Mouse (Mus musculus) layer of hippocampus, adult 8-10 months (tissue): ENCODE measurements around the gene Mapkapk3. TPM values are rescaled to one million over a fixed set of nuclear protein-coding genes. Genes with fewer than 3 reads are reported as not detected.

ENCODE experiments used
- DNase-seq, 2 experiments: peaks; one replicate each; pipeline ENCODE4 v3.0.0; 2022; ENCODE audit warnings: low spot score in 2 of 2
- total RNA-seq, 4 experiments: library from RNA; stranded (reverse); gene quantifications; 2 replicates each; pipeline ENCODE4 v1.2.4; 2022

Mapkapk3 gene
- total RNA-seq, 4 experiments from 2014 or later, result 1.9 to 5.1 (median 3.4) TPM

DNA sequence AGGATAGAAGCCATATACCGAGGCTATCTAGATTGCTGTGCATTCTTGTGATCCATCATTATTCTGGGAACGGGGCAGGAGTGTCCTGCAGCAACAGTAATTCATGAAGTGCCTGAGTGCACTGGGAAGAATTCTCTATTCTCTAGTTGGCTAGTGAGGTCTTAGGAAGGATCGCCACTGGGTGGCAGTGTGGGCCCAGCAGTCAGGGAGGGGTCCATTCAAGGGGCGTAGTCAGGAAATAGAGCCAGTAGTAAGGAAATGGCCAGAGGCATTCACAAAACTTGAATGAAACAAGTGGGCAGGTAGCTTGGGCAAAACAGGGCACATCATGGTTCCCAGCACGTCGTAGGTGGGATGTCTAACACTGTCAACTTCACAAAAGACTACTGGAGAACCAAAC lies 4.6 kb upstream of the Mapkapk3 start:
- peak; percentile 36 to 54 for DNase-seq

DNA sequence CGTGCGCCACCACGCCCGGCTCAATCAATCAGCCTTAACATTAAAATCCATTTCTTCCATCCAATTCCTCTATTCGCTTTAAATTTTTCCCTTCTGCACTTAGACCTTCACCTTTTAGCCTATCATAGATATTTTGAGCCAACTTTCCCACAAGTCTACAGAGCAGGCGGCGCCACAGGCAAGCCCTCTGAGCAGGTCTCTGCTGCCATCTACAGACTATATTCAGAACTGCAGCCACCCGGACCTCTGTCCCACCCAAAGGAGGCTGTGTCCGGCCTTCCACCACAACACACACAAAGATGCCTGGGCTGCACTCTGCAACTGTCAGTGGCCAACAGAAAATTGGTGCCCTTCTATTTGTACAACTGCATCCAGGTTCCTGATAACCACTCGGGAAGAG lies 1.2 kb upstream of the Mapkapk3 start:
- peak; percentile 45 to 82 for DNase-seq

DNA sequence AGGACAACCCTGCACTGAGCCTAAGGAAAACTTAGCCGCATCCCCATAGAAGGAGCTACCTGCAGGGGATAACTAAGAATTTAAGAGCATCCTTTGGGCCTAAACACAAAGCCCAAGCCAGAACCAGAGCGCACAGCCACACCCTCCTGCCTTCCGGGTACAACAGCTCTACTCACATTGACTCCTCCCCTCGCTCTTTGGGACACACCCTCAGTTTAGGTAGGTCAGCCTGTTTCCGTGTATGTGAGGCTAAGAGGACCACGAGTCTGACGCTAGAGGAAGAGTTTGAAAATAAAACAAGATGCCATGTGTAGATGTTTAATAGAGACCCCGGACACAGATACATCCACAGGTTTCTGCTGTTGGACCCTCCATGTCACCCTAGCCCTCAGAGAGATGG lies 966 bp downstream of the Mapkapk3 start:
- no peak for DNase-seq

DNA sequence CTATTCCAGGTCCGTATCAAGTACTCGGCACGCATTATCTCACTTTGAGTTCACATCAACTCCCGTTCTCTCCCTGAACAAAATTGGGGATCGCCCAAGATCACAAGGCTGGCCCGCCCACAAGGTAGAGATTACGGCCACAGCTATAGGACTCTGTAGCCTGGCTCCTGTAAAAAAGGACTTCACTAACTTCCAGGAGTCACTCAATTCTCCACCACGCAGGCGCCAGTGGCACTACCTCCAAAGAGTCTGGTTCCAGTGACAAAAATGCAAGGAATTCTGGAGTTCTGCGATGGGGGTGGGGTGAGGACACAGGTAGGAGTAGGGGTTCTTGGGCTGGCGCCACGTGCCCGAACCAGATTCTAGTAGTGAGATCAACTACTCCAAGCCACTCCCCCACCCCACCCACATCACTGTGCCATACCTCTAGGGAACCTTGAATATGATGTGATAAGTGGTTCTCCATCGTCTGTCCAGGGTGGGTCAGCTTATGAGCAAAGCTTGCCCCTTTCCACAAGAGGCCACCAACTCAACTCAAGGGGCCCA lies 1.5 kb downstream of the Mapkapk3 start:
- no peak for DNase-seq

DNA sequence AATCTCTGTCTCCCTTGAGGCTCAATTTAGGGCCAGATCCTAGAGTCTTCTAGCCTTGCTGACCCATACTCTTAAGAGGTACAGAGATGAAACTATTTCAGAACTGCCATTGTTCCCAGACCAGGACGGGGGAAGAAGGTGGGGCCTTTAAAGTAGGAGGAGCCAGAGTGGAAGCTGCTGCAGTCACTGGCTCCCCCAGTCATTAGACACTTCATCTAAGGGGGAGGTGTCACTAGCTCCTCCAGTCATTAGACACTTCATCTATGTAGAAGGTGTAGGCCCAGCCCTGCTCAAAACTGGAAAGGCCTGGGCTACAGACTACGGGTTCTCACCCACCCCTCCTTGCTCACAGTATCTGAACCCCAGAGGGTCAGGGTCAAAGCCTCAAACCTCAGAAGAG lies 2.4 kb downstream of the Mapkapk3 start:
- DNase-seq, result no peak

DNA sequence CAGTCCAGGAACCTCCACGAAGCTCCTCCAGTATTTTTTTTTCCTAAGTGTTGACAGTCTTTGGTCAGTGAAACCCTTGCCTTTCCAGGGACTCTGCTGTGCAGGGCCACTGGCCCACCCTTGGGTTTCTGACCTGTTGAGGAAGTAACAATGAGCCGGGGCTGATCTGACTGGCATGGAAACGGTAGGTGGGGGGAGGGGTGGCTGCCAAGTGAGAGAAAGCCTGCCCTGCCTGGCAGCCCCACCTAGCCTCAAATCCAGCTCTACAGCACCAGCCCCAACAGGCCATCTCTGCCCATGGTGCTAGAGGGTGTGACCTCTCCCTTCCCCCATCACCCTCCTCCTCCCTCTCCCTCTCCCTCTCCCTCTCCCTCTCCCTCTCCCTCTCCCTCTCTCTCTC lies 4.7 kb downstream of the Mapkapk3 start:
- DNase-seq, result no peak

DNA sequence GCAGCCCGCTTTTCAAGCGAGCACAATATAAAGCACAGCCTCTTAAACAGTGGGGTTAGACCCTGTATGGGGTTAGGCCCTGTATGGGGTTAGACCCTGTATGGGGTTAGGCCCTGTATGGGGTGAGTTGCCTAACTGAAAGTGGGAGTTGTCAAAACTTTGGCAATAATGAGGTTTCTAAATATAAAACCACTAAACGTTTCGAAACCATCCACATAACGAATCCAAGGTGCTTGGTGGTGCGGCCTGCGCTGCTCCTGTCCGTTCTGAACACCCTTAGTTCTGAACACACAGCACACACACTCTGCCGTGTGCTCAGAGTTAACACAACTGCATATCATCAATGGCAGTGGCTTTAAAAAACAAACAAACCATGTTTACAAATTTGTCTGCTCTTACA lies 6.7 kb downstream of the Mapkapk3 start:
- no peak for DNase-seq

DNA sequence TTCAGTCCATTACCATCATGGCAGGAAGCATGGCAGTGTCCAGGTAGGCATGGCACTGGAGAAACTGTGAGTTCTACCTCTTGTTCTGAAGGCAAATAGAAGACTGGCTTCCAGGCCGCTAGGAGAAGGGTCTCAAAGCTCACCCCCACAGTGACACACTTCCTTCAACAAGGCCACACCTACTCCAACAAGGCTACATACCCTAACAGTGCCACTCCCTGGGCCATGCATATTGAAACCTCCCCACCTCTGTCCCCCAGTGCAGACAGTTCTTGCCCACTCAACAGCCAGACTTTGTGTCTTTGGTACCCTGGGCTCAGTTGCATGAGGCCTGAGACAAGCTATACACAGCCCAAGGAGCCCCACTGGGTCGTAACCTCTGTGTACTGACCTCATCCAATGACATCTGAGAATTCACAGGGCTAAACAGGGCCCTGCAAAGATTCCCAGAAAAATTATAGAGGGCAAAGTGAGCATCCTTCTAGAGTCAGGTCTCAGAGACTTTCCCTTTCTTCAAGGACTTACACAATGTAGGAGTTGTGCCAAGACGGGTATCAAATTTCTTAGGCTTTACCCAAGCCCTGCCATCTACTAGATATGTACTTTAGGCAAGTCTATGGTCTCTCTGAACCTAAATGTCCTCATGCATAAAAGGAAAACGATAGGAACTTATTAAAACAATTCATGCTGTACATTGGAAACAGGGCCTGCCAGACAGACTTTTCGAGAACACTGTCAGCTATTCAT lies 8.3 kb downstream of the Mapkapk3 start:
- DNase-seq, result no peak

DNA sequence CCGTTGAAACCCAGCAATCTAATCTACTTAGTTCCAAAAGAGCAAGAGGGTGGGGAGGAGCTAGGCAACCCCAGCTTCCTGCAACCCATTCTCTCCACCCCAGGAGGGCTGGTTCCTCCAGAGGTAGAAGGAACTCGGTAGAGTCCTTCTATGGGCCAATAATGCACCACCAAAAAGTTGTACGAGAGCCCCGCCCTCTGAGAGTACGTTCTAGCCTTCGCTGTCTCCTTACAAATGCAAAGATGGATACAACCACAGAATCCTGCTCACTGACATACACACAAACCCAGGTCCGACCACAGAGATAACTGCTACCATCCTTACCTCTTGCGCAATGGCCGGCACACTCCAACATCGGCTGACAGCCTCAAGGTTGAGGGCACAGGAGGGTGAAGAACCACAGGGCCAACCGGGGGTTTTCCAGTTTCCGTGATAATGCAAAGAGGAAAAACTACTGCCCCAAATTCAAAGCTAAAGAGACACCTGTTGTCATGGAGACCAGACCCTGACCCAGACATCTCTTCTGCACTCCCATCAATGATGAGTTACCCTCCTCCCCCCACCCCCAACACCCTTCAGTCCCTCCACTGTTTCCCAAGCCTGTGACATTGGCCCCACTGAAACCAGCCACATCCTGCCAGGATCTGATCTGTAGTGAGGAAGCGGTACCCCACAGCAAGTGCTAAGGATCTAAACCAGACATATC lies 9.2 kb downstream of the Mapkapk3 start:
- DNase-seq, result no peak

DNA sequence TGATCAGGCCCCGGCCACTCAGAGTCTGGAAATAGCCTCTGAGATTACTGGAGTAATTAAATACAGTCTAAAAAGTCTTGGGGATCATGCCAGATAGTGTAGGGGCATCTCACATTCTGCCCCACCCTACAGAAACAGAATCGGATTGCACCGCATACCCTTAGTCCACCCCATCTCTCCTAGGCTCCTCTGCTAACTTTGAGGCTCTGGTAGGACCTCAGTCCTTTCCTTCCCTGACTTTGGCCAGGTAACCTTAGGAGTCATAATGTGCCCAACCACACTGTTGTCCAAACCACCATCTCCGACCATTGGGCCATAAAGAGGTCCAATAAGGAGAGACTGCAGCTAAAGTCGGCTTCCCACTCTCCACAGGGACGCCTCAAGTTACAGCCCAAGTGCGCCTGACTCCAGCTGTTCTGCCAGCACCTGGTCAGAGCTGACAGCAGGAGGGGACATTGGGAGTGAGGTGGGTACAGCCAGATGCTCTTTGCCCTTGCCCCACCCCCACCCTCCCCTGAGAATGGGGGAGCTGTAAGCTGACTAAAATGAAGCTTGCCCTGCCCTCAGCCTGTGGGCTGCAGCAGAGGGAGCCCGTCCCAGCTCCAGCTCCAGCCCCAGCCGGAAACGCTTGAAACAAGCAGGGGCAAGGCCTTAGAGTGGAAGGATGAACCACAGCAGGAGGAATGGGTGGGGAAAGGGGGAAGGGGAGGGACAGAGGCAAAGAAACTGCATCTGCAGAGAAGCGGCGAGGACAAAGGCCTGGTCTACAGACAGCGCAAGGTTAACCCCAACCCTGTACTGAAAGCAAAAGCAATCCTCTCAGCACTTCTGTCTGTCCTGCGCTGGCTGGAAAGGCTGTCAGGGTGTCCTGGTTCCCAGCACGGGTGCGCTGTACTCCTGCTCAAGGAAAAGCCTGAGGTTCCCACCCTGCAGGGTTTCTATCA lies 10.0 kb downstream of the Mapkapk3 start:
- DNase-seq, result no peak

DNA sequence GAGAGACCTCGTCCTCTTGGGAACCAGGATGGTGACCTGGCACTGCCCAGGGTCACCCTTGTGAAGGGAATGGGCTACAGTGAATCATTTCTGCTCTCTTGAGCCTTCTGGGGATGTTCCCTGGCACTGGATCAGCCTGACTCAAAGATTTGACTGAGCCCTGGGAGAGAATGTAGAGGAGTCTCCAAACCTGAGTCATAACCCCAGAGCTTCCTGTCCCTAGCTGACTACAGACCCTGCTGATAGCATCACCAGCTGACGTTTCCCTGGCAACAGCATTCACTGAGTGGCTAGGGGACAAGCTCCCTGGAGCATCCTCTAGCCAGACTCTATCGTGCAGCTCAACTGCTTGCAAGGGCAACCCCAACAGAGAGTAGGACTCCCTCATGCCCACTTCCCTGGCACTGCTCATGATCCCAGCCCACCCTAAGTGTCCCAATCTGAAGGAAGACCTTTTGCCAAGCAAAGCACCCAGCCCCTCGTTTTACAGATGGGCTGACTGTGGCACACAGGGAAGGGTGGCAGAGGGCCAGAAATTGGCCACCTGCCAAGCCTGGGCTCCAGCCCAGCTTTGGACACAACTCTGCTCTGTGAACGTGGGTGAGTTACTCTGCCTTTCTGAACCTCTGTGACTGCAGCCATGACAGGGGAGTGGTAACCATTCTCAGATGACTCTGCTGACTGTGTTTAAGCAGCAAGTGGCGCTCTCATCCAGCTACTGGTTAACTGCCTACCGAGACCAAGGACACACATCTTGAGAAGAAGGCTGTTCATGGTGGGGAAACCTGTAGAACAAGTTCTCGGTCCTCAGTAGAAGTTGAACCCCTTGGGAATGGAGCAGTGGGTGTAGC lies 10.9 kb downstream of the Mapkapk3 start:
- no peak for DNase-seq

DNA sequence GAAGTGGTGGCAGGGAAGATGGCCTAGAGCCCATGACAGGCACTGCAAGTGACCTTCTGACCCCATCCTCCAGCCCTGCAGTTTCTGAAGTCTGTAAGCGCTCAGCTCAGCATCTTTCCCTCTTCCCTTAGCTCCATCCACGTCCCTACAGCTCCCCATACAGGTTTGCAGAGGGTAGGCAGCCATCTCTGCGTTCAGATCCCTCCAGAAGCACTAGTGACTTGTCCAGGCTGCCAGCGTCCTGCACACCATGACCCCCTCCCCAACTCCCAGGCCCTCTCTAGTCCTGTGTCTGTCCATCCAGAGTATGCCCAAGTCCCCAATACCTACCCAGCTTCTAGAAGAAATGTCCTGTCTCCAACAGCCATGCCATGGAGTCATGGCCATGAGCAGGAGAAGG lies 11.6 kb downstream of the Mapkapk3 start:
- no peak for DNase-seq

DNA sequence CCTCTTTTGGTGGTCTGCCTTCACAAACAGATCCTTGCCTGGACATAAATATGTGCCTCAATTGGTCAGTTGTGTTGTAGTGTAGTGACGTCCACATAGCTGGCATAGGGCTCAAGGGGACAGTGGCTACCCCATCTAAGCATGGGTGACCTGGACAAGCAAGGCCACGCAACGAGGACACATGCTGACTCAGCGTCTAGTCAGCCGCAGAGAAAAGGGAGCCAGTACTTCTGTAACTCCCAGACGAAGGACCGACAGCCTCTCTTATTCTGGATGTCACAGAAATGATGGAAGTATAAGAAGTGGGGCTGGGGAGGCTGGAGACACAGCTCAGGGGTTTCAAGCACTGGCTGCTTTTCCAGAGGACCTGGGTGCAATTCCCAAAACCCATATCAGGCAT lies 12.1 kb downstream of the Mapkapk3 start:
- no peak for DNase-seq

DNA sequence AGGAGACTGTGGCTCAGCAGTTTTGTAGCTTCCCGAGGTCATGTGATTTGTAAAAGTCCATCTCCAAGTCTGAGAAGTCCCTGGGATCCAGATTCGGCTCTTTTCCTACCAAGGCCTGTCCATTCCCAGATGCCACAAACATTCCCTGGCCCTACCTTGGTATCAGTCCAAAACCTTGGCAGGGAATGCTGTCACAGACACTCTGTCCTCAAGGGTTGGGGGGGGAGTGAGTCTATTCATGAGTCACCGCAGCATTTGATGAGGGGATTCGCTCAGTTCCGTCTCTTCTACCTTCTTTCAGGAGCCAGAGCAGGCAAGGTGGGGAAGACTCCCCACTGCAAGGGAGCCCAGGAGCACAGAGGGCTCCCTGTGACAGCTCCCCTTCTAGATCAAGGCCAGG lies 14.0 kb downstream of the Mapkapk3 start:
- no peak for DNase-seq

DNA sequence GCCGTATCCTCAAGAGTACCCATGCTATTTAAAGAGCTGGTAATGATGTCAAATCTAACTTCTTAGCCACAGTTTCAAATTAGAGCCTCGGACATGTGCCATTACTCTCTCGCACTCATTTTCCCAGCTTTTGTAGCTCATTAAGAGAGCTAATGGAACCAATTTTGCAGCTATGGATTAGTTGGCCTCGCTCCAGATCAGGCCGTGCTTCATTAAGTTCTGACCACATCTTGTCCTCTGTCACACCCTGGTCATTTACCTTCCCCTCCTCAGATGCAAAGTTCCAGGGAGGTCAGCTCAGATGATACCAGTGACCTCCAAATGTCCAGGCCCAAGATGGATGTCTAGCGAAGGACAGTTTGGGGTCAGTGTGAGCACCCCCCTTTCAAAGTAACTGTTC lies 14.9 kb downstream of the Mapkapk3 start:
- no peak for DNase-seq

DNA sequence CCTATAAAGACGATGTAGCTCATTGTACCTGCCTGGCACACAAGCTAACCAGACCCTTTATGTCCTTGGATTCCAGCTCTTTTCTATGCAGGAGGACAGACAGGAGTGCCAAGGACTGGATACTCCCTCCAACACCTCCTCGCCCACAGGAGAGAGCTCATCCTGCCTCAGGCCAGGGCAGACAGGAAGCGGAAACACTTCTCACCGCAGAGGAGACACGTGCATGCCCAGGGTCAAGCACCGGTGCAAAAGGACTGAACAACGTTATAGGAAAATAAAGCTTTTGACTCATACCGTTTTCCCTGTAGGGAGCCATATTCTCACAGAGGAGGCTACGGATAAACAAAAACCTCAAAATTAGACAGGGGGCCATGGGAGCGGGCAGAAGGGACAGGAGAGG lies 16.5 kb downstream of the Mapkapk3 start:
- no peak for DNase-seq

DNA sequence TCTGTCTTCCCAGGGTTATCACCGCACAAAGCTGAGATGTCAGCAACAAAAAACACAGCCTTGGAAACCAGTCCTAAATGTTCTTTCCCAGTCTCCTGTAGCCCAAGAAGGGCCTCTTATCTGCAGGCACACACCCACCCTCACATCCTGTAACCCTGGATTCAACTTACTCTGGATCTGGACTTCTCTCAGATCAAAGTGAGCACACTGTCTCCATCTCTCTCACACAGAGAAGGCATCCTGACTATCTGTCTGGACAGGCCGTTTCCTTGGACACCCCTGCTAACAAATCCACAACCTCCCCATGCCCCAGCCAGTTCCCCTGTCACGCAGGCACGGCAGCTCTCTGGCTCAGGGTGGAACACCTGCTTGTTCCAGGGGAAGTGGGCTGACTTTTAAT lies 17.4 kb downstream of the Mapkapk3 start:
- no peak for DNase-seq

DNA sequence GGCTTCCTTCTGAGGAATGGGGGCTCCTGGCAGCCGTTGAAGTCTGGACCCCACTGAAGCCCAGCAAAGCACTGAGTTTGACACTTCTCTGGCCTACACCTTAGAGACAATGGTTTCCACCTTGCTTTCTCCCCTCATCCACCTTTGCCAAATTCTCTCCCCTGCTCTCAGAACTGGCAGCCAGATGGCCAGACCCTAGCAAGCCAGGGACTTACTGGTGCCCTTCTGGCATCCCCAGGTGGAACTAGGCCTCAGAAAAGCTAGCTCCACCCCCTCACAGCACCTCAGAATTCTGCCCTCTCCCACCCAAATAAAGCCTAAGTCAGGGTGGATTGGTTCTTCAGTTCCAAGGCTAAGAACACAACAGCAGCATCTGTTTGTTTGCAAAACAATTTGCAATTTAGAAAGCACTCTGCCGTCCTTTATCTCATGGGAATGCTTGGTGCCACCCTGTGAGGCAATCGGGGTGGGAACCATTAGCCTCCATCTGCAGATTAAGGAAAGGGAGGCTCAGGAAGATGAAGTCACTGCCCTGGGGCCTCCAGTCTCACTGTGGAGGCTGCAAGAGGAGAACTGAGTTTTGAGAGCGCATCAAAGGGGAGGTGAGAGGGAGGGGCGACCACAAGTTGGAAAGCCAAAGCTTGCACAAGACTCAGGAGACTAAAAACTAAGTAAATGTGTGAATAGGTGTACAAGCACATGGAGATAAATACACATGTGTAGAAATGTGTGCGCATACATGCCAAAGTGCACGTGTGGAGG lies 18.3 kb downstream of the Mapkapk3 start:
- DNase-seq, result no peak

DNA sequence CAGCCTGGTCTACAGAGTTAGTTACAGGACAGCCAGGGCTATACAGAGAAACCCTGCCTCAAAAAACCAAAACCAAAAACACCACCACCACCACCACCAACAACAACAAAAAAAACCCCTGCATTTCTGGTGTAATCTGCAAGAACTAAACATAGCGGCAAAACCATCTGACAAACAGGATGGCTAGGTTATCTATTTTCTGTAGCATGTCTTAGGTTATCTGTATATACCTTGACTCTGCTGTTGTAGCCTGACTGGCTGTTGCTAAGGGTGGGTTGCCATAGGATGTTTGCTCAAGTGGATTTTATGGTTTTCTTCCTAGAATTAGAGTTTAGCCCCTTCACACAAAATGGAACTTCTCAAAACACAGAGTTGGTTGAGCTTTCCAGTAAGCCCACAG lies 19.9 kb downstream of the Mapkapk3 start:
- no peak for DNase-seq
